Mouse (Mus musculus) naive thymus-derived CD4-positive, alpha-beta T cell, adult 2 months (primary cell): ENCODE data around the gene Slc26a11.

Experiments used
- DNase-seq: peaks from one replicate; pipeline ENCODE4 v3.0.0-alpha.2; 2011; ENCODE audit warnings: low read depth

The Slc26a11 gene

GRCm38 (mm10) chr11:119402501-119403160 is 47.3 kb downstream of the Slc26a11 start:
- DNase-seq, result no peak

- peak; percentile 84 for DNase-seq
Observed at GRCm38 (mm10) chr11:119404627-119405026, 49.3 kb downstream of the Slc26a11 start.

- no peak for DNase-seq
Observed at GRCm38 (mm10) chr11:119407381-119407780, 52.0 kb downstream of the Slc26a11 start.

- DNase-seq, result no peak
Observed at GRCm38 (mm10) chr11:119407977-119408376, 52.6 kb downstream of the Slc26a11 start.

- DNase-seq, result no peak
Observed at GRCm38 (mm10) chr11:119419327-119420118, 64.2 kb downstream of the Slc26a11 start.

- DNase-seq, result no peak
Observed at GRCm38 (mm10) chr11:119420426-119420825, 65.1 kb downstream of the Slc26a11 start.

- no peak for DNase-seq
Observed at GRCm38 (mm10) chr11:119427431-119427830, 72.1 kb downstream of the Slc26a11 start.

GRCm38 (mm10) chr11:119427986-119428385 is 72.6 kb downstream of the Slc26a11 start:
- DNase-seq, result no peak

GRCm38 (mm10) chr11:119428649-119429136 is 73.3 kb downstream of the Slc26a11 start:
- peak; percentile 89 for DNase-seq
